Mouse (Mus musculus) inflammation-experienced regulatory T-cells, adult 6 months (primary cell): ENCODE data around the gene Serpina10. TPM values are rescaled to one million over a fixed set of nuclear protein-coding genes. Genes with fewer than 3 reads are reported as not detected.
"Not testable (repeated sequence)": the region's sequence is repeated elsewhere in the genome, so short reads cannot be mapped to it uniquely, and the experiment has no call there.

Experiments
- ATAC-seq: one replicate; pipeline ENCODE4 v1.8.0; 2017
- polyA plus RNA-seq, 3 experiments: library from polyadenylated mRNA; unstranded; fragments of 100-300 nt; shearing (Covaris generic); gene quantifications; one replicate each; pipeline ENCODE4 v1.2.1; 2017

Serpina10 gene
- not detected for polyA plus RNA-seq

DNA sequence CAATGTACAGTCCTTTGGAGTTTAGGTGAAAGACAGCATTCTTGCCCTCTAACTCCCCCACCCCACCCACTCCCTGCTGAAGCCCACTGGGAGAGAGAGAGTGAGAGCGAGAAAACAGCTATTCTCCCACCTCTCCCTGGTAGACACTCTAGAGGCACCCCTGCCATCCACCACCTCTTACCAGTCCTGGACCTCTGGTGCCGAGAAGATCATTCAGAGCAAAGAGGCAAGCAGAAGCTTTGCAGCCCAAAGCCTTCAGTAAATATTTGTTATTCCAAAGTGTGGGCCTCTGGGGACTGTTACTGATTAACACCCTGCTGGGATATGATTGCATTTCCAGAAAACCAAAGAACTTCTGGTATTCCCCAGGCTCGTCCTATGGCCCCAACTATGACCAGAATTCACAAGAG, at the start of gene Serpina10:
Gene Serpina10, minus strand, starts transcription at position 242 of the 410 bp plus-strand sequence.
- no peak for ATAC-seq

DNA sequence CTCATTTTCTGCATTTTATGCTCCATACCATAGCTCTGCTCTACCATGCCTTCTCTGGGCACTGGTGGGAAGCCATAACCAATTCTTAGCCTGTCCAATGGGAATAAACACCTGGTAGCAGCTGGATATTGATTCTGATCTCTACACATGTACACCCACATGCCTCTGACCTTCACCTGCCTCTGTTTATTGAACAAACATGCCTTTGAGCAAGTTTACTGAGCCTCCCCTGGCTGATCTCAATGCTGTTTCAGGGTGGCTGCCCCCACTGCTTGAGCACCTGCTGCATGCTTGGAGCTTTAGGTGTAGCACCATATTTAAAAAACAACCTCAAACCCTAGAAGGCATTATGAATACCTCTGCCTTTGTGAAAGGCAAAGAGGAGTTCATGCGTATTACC, 48.6 kb upstream of the Serpina10 start:
- ATAC-seq, result not testable (repeated sequence)

DNA sequence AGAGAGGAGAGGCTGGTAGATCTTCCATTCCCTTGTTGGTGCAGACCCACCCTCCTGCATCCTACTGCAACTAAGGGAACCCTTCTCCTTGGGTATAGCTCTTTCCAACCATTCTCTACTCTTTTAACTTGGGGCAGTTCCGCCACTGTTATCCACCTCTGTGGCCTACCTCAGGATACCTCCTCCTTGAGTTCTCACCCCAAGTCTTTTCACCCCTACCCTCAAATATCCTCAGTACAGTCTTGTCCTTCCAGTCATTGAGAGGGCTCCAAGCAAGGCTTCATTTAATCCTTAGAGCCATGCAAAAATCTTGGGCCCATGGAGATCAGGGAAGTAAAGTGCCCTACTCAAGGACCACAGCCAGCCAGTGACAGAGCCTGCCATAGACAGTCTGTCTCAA, 44.8 kb upstream of the Serpina10 start, which contains the start of gene Serpina16:
Gene Serpina16, minus strand, starts transcription at position 101 of the 400 bp plus-strand sequence.
- no peak for ATAC-seq

DNA sequence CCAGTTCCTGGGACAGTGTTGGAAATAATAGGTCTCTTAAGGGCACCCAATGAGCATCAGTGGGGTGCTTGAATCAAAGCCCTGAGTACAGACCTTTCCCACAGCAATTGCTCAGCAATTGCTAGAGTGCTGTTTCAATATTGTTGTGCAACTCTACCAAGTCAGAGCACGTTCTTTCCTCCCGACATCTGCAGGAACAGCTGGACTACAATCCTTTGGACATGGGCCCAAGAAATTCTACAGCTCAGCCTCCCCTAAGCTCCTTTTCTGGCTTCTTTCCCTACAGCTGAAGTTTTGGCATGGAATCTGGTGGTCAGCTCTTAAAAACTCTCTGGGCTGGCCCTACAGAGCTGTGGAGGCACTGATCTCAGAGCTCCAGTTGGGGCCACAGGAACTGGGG, 41.9 kb upstream of the Serpina10 start:
- no peak for ATAC-seq

DNA sequence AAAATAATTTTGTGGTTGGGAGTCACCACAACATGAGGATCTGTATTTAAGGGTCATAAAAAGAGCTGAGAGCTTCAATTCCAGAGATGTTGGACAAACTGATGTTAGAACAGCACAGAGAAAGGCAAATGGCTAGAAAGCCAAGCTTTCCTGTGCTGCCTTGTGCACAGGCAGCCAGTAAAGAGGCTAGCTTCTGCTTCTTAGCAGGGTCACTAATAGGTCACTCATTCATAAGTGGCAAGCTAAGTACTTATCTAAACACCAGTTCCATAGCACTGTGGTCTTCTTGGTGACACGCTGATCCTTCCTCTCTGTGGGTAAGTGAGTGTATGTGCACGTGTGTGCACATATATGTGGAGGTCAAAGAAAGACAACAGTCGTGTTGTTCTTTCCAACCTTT, 40.2 kb upstream of the Serpina10 start:
- no peak for ATAC-seq

DNA sequence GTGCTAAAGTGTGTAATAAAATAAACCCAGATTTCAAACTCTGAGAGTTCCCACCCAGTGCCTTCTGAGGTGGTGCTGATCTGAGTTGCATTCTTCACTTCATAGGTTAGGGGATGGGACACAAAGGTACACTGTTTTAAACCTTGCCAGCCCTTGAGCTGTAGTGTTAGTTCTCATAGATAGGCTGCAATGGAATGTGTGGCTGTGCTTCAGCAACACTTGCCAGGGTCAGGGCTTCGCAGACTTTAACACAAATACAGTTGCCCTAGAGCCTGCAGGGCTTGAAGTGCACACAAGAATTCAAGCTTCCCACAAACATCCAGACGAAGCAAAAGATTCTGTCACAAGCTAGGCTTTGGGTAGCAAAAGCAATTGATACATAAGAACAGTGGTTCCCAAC, 39.7 kb upstream of the Serpina10 start:
- ATAC-seq, result no peak

DNA sequence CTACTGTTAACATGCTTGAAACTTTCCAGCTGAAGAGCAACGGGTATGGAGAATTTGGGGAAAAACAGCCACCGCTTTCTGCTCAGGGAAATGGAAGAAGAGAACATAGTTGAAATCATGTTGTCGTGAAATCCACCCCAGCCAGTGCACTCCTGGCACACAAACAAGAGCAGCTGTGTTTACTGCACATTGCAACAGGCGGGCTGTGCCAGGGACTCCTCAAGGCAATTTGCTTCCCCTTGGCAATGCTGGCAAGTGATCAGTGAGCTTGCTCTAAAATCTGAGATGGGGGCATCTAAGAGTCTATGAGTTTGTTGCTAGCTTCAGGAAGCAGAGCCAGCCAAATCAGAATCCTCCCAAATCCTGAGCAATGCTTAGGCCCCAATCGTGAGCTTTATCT, 39.1 kb upstream of the Serpina10 start:
- no peak for ATAC-seq

DNA sequence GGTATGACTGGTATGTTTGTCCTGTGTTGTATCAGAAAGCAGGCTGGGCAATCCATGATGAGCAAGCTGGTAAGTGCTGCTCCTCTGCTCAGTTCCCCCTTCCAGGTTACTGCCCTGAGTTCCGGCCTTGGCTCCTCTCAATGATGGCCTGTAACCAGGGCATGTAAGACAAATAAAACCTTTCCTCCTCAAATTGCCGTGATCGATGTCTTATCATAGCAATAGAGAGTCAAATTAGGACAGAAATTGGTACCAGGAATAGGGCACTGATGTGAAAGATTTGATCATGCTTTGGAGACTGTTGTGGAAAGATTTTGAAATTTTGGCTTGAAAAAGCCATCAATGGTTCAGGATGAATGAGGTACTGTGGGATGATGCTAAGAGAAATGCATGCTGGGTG, 34.0 kb upstream of the Serpina10 start:
- ATAC-seq, result no peak

DNA sequence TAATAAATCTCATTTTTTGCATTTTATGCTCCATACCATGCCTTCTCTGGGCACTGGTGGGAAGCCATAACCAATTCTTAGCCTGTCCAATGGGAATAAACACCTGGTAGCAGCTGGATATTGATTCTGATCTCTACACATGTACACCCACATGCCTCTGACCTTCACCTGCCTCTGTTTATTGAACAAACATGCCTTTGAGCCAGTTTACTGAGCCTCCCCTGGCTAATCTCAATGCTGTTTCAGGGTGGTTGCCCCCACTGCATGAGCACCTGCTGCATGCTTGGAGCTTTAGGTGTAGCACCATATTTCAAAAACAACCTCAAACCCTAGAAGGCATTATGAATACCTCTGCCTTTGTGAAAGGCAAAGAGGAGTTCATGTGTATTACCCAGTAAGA, 30.8 kb upstream of the Serpina10 start:
- not testable (repeated sequence) for ATAC-seq

DNA sequence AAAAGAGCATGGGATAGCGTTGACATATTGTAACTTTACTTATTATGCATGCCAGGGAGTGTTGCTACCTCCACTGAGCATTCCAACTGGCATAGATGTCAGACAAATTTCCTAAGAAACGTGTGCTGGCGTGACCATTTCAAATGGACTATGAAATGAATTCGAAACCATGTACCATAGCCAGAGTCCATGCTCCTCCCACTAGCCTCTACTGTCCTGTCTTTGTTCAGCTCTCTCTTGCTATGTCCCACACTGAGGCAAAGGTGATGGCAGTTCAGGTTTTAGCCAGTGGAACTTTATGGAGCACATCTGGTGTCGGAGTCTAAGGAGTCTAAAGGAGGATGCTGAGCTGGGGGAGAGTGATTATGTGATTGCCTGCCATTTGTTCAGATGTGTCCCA, 28.8 kb upstream of the Serpina10 start:
- ATAC-seq, result no peak

DNA sequence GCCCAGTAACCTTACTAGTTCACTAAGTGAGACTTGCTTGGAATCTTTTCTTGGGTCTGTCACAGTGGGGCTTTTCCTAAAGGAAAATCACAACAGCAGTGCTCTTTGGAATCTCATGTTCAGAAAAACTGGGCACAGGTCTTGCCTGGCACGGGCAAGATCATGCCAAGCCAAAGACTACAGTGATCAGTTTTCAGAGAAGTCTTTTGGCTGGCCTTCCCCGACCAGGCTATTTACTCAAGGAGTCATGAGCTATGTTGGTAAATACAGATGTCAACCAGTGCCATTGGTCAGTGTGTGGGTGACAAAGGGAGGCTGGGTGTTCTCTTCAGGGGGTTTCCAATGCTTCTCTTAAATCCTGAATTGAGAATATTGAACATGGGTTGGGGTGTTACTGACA, 27.9 kb upstream of the Serpina10 start:
- no peak for ATAC-seq

DNA sequence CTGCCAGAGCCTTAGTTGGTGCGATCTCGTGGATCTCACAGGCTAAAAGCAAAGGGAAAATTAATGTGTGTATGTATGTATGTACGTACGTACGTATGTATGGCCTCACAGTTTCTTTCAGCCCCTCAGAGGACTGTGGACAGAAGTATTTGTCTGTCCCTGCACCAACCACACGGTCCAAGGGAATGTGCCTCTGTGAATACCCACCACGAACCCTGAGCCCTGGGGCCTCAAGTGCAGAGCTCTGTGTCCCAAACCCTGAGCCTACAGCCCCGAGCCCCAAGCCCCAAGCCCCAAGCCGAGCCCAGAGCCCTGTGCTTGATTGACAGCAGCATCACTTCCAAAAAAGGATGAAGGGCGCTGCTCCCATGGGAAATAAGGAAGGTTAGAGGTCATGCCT, 26.7 kb upstream of the Serpina10 start:
- no peak for ATAC-seq

DNA sequence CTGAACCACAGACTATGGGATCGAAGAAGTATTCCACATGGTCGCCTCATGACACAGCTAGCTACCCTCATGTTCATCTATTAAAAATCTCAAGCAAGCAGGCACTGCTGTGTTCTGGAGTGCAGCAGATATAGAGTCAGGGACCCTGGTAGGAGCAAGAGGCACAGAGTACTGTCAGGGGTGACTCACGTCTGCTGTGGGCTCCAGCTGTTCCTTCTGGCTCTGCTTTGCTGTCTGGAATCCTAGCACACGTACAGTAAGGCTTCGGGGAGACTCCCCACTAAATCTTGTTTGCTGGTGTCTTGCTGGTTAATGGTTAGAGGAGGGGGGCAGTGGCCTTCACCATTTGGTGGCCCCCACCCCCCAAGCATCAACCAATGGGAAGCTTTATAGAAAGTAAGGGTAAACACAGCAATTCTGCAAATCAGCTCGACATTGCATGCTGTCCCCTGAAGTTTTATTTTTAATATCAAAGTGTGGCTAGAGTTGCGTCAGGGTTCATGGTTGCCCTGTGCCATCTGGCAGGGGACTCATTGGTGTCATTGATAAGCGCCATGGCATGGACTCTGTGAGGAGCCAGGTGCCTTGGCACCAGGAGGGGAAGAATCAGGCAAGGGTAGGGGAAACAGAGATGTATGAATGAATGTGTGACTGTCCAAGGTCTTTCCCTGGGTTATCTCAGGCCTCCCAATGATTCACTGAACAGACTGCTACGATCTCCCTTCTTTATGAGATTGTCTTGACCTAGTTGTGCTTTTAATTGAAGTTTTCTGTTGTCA, 25.8 kb upstream of the Serpina10 start, which contains the start of gene Serpina6:
Gene Serpina6, minus strand, starts transcription at position 365 of the 779 bp plus-strand sequence.
- no peak for ATAC-seq

DNA sequence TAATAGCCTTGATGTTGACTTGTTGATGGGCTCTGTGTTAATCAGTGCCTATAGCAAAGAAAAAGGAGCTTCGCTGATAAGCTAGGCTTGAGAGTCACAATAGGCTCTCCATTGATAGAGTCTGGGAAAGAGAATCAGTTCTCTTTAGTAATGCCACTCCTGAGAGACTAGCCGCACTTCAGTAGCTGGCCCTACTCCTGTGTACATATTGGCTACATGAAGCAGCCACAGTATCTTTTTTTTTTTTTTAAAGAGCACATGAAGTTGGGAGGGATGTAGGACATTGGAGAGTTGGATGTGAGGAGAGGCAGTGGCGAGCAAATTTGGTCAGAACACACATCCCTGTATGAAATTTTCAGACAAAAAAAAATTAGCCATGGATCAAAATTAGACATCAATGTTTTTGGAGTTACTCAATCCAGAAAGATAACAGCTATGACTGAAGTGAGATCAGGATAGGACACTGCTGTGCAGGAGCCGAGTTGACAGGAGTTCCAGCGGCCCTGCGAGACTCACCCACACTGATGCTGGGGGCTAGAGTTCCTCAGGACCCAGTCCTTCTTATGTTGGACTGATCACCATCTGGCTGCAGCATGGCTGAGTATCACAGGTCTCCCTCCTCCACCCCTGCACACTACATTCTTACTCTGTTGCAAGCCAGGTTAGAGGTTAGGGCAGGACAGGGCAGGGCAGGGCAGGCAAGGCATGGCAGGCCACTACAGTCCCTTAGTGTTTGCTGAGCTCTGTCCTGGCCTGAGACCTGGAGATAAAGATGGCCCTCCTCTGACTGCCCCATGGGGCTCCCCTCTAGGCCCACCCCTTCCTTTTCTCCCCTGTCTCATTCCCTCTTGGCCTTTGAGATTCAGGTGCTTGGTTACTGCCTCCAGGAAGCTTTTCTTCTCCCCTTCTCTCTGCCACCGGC, 24.1 kb upstream of the Serpina10 start:
- no peak for ATAC-seq

DNA sequence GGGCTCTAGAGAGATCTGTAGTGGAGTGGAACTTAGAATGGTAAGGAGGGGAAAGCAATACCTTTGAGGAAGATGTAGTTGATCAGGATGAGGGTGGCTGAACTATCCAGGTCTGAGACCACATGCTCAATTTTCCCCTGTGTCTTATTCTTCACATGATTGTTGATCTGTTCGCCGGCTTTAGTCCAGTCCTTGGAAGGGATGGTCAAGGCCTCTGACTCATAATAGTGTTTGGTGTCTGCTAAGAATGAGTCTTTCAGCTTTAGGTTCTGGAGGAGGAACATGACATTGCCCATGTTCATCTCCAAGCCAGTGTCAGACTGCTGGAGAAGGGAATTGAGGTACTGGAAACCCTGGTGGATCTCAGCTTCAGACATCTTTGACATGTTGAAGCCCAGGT, 22.6 kb upstream of the Serpina10 start:
- ATAC-seq, result no peak

DNA sequence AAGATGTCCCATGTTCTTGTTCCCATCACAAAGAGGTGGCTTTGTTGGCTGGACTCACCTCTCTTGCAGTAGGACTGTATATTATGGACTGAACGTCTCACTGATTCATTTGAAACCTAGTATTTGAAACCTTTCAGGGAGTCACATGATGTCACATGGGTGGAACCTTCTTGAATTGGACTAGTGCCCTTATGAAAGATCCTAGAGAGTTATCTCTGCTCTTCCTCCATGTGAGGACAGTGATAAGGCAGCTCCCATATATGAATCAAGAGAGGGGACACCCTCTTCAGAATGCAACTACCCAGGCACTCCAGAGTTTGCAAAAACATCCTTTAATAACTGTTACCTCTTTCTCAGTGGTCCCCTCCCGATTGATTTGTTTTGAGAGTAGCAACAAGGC, 15.1 kb upstream of the Serpina10 start:
- ATAC-seq, result no peak

DNA sequence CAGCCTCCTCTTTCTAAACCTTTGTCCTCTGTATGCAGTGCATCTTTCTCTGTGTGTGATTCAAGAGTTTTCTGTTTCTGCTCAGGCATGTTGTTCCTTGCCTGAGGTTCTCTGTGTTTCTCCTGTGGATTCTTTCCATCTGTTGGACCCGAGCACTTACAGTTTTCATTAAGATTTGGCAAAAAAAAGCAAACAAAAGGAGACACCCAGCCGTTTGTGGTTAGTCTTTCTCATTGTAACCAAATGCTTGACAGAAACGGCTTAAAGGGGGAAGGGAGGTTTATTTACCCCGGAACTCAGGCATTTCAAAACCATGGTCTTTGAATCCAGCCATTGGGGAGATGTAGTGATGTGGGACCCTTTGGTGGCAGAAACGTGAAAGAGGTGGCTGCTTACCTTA, 13.4 kb upstream of the Serpina10 start:
- ATAC-seq, result no peak

DNA sequence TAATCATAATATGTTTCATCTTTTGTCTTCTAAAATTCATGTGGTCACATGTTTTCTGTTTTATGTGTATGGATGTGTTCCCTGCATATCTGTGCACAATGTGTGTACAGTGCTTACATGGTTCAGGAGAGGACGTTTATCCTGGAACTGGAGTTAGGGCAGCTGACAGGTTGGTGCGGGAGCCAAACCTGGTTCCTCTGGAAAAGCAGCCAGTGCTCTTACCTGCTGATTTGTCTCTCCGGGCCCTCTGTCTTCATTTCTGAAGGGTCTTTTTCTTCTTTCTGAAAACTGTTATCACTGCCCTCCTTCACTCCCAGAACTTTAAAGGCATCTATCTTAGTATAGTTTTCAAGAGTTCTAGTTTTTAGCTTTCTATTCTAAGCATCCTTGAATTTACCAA, 12.6 kb upstream of the Serpina10 start:
- ATAC-seq, result no peak

DNA sequence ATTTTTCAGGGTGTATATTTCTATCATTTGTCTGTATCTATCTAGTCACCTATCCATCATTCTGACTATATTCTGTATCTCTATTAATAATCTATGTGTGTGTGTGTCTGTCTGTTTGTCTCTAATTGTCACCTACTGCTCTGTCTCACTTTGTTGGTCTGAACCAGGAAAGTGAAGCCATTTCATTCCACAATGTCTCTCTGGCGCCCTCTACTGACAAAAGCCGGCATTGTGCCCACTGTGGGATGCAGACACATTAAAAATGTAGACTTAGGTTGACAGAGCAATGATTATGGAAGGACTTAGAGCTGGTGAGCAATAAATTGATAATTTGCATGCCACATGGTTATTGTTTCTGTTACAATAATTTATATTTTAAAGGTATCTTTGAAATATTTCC, 12.1 kb upstream of the Serpina10 start:
- no peak for ATAC-seq

DNA sequence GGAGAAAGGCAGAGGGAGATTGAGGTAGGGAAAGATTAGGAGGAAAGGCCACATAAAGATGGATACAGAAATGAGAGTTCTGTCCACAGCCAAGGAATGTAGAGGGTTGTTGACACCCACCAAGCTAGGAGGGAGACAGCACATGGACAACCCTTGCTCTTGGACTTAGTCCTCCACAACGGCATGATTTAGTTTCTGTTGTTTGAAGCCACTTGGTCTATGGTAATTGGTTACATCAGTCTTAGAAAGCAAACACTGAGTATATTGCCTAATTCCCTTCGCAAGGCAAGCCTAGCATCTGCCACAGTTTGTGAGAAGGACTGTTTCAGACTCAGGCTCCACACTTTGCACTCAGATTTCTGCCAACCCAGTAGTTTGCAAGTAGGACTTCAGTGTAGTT, 4.6 kb upstream of the Serpina10 start:
- ATAC-seq, result no peak

DNA sequence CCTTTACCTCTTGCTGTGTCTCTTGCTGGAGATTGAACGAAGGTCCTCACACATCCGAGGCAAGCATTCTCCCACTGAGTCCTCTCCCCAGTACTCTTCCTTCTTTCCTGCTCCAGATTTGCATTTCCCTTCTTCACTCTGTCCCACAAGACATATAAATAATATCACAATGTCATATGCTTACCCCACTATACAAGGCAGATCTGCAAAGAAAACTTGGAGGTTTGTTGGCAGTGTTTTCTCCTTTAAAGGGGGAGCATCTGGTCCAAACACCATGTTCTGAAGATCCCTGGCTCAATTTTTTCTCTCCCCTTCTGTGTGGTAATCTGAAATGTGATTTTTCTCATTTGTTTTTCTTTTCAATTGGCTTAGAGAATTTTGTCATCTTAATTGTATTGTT, 3.2 kb upstream of the Serpina10 start:
- no peak for ATAC-seq

DNA sequence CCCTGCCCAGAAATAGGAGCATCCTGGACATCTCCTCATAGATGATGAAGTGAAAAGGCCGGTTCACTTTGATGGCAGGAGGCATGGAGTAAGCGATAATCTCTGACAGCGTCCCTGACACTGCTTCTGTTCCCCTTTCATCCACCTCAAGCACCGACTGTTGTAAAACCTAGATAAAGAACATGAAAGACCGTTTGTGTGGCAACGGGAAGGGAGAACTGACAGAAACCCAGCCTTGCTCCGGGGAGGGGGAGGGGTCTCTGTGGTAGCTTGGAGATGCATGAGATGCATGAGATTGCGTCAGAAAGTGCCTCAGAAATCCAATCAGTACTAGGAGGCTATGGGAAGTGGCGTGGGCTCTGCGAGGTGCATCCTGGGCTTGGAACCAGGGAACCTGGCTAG, 14.4 kb downstream of the Serpina10 start:
- ATAC-seq, result no peak

DNA sequence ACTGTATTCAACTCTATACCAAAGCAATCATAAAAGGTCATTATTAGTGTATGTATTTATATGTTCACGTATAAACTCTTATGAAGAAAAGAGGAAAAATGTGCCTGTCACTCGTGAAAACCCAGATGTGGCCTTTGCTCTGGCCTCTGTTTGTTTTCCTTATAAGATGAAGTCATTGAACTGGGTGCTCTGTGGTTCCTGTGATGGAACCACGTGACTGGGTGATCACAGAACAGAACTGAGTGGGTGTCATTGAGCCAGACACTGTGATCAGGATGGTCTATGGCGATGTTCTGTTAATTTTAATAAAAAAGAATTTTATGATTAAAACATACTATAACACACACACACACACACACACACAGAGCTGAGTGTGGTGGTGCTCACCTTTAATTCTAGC, 15.5 kb downstream of the Serpina10 start:
- no peak for ATAC-seq

DNA sequence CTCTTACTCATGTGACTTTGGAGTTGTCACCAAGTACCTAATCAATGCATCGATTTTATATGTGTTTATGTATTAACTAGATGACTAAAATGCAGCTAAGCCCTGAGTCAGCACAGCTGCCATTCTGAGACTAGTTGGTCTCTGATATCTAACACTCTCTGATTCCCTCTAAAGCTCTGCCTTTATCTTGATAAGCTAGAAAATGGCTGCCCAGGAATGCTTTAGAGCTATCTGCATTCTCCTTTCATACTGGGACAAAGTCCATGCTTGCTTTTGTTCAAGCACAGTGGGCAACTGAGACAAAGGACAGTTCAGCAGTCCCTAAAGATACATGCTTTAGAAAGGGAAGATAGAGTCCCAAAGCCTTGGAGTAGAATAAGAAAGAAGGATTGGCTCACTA, 16.1 kb downstream of the Serpina10 start:
- no peak for ATAC-seq
